Mouse (Mus musculus): ENCODE results near the gene Mum1l1. TPM values are rescaled to one million over a fixed set of nuclear protein-coding genes. Genes with fewer than 3 reads are reported as not detected.

Mum1l1 gene
- 3.1 and 4.7 TPM in 2 replicates for polyA plus RNA-seq (2015; fragmentation: Nextera tagmentation; extraction: Ambion mirVana)

GRCm38 (mm10) chrX:139209829-139210225, at the start of gene Mum1l1:
Gene Mum1l1, plus strand, starts transcription at chrX:139210042.

DNA sequence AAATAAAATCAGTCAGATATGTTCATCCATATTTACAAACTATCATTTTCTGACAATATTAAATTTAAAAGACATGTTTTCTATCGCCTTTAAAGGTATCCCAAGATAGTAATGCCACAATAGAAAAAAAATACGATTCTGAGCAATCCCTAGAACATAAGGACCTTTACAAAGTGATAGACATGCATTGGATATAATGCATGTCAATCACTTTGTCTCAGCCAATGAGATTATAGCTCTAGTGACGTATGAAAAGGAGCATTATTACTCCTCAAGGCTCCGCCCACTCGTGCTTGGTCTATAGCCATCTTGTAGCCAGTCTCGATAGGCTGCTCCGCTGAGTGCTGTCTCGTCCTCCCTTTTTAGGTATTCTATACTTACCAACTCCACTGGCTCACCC, 30.9 kb upstream of the Mum1l1 start, which contains the start of gene 4933428M09Rik:
Gene 4933428M09Rik (plus strand): TSS at position 301 of the 400 bp plus-strand sequence.

Other genes with a start within 250 kb of the Mum1l1 start
- 0.06 TPM in 1 of 2 replicates, not detected in the other for gene Serpina7, start 124.8 kb upstream of the Mum1l1 start, polyA plus RNA-seq (2015; fragmentation: Nextera tagmentation; extraction: Ambion mirVana)
- not detected in 2 replicates for gene 4930513O06Rik, start 123.8 kb upstream of the Mum1l1 start, polyA plus RNA-seq (2015; fragmentation: Nextera tagmentation; extraction: Ambion mirVana)
- not detected in 2 replicates for gene 4933428M09Rik, start 30.8 kb upstream of the Mum1l1 start, polyA plus RNA-seq (2015; fragmentation: Nextera tagmentation; extraction: Ambion mirVana)
- 0.11 TPM in 1 of 2 replicates, not detected in the other for gene Trap1a, start 123.6 kb downstream of the Mum1l1 start, polyA plus RNA-seq (2015; fragmentation: Nextera tagmentation; extraction: Ambion mirVana)